Mouse (Mus musculus) NIH3T3 (cell line): ENCODE data around the gene Tmem190.
"Not testable (repeated sequence)": the region's sequence is repeated elsewhere in the genome, so short reads cannot be mapped to it uniquely, and the experiment has no call there.

Source experiments
- DNase-seq: peaks from one replicate; pipeline ENCODE4 v3.0.0-alpha.2; 2012; ENCODE audit warnings: low read depth

Tmem190 gene

DNA sequence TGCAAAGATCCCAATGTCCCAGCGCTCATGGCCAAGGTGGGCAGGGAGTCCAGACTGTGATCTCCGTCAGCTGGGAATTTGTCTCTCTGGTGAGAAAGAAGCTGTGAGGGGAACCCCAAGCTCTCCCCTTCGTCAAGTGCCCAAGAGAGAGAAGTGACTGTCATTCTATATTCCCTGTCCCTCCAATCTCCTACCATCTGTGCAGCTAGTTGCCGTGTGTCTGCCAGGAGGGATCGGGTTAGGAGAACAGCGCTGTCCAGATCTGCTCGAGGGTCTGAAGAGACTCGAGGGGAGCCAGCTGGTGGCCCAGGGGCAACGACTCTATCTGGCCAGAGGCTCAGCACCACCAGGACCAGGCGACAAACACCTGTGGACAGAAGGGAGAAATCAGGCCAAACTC is 6.6 kb upstream of the Tmem190 start:
- DNase-seq = no peak

DNA sequence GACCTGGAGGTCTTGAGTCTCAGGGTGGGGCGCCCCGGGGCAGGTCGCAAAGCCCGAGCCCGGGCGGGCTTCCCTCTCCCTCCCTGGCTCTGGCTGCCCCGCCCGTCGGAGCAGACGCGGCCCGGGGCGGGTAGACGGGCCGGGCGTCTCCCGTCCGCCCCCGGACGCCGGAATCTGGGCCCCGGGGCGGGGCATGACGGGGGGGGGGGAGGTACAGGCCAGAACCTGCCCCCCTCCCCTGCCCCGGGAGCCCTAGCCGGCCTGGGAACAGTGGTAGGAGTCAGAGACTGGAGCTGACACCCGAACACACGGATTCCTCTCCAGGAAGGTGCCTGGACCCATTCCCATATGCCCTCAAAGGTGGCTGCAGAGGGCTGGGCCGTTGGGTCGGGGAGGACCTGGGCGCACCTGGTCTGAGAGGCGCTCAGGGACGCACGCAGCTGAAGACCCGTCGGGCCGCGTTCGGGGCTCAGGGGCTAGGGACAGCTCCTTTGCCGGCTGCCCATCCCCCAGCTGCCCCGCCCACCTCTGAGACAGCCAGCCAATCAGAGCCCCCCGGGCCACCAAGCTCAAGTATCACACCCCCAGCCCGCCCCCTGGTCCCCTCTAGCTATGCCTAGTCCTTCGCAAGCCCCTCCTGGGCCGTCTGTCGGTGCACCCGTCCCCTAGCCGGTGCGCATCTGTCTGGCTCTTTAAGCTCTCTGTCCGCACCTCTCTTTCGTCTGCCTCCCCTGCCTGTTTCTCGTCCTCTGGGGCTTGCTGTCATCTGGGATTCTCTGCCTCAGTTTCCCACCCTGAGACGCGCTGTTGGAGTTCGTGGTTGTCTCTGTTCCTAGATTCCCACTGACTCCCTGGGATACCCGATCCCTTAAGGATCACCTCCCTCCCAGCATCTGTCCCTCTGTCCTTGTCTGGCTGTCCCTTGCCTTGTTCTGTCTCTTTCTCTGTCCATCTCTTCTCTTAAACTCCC is 5.6 kb upstream of the Tmem190 start:
- peak; percentile 81 for DNase-seq

DNA sequence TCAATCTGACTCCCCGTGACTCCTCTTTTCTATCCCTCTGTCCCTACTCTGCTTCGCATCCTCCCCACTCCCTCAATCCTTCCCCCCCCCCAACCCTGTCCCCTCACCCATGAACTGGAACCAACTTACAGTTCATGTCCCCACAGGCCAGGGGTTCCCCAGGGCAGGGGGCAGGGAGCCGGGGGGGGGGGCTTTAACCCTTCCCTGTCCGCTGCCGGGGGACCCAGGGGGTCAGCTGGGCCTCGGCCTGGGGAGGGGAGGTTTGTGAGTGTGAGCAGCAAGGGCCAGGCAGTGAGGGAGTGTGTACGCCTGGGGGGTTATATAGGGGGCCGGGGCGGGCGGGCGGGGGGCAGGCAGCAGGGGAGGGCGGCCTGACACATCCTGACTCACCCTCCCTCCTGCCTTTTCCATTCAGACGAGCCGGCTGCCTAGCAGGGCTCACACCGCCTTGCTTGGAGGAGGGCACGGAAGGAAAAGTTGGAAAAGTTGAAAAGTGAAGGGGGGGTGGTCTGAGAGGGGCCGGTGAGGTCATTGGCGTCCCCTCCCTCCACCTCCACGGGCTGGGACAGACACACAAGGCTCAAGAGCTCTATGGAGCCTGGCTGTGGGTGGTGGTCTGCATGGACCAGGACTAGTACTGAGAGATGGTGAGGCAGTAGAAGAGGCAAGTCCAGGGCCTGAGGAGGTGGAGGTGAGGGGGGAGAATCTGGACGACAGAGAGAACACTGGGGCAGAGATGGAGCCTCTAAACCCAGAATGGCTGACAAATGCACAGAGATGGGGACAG is 4.7 kb upstream of the Tmem190 start:
- peak; percentile 59 for DNase-seq

DNA sequence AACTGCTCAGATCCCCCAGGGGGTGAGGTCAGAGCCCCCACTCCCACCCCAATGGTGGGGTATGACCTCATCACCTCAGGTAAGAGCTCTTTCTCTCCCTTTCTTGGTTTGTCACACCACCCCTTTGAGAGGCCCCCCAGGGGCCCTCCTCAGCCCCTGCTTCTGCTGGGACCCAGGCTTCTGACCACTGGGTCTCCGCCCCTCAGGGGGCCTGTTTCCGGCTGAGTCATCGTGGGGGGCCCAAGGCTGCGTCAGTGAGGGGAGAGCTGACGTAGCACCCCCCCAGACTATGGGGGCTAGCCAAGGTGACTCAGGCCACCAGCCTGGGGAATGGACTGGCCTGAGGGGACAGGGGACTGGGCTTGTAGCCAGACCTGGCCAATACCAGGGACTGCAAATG is 2.8 kb upstream of the Tmem190 start:
- DNase-seq = peak; percentile 53

DNA sequence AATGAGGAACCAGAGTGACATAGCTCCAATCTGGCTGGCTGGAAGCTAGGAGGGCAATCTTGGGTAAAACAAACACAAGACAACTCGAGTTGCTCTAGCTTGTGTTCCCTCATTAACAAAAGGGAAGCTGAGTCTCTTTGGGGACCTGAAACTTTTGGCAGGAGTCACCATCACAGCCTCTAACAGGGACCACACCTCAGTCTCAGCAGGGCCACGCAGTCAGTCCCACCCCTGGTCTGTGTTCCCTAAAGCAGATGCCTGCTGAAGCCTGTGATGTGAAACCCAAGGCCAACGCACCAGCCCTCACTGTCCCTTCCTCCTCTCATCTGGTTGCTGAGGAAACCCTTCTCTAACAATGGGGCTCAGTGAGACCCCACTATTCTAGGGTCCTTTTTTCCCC is 607 bp upstream of the Tmem190 start:
- no peak for DNase-seq

DNA sequence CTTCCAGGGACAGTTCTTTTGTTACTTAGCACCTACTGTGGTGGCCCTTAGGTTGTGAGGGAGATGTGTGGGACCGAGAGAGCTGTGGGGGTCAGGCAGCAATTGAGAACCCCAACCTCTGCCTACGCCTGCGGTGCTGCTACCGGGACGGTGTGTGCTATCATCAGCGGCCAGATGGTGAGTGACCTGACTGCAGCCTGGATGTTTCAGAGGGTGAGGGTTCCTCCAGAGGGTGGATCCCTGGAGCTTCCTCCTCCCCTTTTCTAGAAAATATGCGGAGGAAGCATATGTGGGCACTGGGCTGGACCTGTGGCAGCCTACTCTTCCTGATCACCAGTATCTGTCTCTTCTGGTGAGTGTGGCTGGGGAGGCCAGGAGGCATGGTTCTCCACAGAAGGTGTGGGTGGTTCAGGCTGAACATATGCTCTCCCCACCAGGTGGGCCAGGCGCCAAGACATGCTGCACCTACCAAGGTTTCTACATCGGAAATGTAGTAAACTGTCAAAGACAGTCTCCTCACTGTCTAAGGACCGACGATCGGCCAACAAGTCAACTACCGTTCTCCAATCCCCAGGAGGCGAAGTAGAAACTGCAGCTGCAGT is 1.0 kb downstream of the Tmem190 start:
- no peak for DNase-seq

- DNase-seq = peak; percentile 67
Observed at GRCm38 (mm10) chr7:4788499-4789435, 6.0 kb downstream of the Tmem190 start.

DNA sequence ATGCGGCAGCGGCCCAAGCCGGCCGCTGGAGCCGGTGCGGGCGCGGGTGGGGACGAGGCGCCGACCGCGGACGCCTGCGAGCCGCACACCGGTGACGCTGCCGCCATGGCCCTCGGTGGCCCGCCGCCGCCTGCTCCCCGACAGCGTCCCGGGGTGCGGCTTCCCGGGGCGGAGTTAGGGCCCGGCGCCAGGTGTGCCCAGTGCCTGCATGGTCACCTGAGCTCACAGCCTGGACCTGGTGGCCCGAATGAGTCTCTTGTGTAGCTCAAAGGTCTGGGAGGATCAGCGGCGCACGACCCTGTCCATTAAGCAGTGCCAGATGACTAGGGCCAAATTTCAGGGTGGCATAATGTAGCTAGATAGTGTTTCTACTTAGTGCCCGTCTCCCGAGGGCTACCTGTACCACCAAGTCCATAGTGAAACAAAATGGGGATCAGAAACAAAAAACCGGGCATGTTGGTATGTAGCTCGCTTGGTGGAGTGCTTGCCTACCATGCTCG is 6.7 kb downstream of the Tmem190 start, which contains the start of gene Tmem238:
Gene Tmem238, minus strand, starts transcription at position 221 of the 500 bp plus-strand sequence.
- DNase-seq = no peak

GRCm38 (mm10) chr7:4792278-4793212 is 9.8 kb downstream of the Tmem190 start, which contains the start of gene Rpl28:
Gene Rpl28, plus strand, starts transcription at chr7:4792874.
- DNase-seq = peak; percentile 99

DNA sequence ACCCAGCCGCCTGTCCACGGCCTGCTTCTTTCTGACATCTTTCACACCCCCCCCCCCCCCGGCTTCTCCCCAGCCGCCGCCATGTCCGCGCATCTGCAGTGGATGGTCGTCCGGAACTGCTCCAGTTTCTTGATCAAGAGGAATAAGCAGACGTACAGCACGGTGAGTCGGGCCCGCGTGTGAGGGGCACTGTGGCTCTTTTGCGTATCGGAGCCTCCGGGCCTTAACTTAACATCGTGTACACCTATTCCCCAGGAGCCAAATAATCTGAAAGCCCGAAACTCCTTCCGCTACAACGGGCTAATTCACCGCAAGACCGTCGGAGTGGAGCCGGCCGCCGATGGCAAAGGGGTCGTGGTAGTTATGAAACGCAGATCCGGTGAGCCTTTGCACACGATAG is 10.5 kb downstream of the Tmem190 start:
- not testable (repeated sequence) for DNase-seq

DNA sequence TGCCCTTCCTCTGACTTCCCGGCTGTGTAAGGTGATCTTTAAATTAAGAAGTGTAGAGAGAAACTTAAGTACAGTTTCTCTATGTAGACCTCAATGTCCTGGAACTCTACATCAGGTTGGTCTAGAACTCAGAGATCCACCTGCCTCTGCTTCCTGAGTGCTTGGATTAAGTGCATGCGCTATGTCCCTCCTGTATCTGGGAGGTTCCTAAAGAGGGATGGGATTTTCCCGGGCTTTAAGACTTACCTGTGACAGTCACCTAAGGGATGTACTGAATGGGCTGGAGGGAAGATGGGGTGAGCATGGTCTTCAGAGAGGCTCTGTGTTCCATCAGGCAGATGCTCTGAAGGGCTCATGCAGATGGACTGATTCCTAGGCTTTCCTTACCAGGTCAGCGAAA is 10.9 kb downstream of the Tmem190 start:
- DNase-seq = no peak

DNA sequence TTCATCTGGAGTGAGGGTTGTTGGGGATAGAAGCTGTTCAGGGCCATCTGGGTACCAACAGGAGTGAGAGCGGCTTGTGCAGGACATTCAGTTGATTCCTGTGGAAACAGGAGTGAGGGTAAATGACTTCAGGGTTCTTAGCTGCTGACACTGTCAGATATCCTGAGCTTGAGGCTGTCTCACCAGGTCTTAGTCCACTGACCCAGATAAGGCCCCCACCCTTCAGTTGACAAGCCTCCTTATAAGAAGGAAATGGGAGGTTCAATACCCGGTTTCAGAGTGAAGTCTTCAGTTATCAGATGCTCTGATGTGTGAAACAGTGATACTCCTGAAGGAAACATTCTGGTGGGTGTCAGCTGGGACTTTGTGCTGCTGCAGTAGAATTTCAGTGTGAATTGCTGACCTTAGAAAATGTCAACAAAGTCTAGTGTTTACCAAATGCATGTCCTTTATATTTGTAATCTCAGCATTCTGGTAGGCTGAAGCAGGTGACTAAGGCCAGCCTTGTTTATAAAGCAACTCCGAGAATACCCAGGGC is 12.0 kb downstream of the Tmem190 start:
- no peak for DNase-seq

- DNase-seq = peak; percentile 78
Observed at GRCm38 (mm10) chr7:4795767-4796433, 13.2 kb downstream of the Tmem190 start.

- no peak for DNase-seq
Observed at GRCm38 (mm10) chr7:4802247-4802646, 19.5 kb downstream of the Tmem190 start.

DNA sequence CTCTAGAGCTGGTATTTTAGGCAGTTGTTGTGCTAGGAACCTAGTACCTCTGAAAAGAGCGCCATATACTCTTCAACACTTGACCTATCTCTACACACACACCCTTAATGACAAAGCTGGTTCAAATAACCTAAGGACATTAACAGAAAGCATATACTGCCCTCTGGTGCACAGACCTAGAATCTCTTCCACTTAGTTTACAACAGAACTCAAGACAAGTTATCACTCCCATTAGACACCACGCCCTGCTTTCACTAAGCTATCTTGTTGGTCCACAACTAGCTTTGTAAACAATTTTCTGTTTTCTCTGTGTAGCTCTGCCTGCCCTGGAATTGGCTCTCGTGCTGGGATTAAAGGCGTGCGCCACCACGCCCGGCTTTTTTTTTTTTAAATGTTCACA is 24.0 kb downstream of the Tmem190 start:
- DNase-seq = peak; percentile 76

DNA sequence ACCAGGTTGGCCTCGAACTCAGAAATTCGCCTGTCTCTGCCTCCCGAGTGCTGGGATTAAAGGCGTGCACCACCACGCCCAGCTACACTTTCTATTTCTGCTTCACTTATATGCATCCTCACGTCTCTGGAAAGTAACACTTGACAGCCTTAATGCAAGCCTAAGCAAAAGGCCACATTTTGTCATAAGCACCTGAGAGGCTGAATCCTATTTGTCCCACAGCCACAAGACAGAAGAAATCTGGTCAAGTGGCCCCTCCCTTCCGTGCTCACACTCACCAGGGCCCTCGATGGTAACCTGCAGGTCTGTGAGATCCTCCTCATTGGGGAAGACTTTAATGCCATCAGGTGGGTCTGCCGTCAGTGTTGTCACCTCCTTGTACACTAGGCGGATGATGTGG is 28.4 kb downstream of the Tmem190 start:
- DNase-seq = not testable (repeated sequence)

- peak; percentile 63 for DNase-seq
Observed at GRCm38 (mm10) chr7:4811842-4812302, 29.1 kb downstream of the Tmem190 start.

GRCm38 (mm10) chr7:4812303-4813104 is 29.8 kb downstream of the Tmem190 start, which contains the start of gene Ube2s:
Gene Ube2s, minus strand, starts transcription at chr7:4812590.
- peak; percentile 100 for DNase-seq
